Mouse (Mus musculus) stomach, postnatal 0 days (tissue): Measurements from ENCODE around the gene Sesn2.

ENCODE experiments used
- CTCF ChIP-seq: IDR thresholded peaks from 2 replicates; pipeline ENCODE4 v1.5.1; 2016; ENCODE audit warnings: antibody characterized with exemption, low read depth, mild to moderate bottlenecking, moderate library complexity
- EP300 ChIP-seq: optimal IDR thresholded peaks from 2 replicates; pipeline ENCODE3; 2016; ENCODE audit warnings: antibody characterized with exemption

DNA sequence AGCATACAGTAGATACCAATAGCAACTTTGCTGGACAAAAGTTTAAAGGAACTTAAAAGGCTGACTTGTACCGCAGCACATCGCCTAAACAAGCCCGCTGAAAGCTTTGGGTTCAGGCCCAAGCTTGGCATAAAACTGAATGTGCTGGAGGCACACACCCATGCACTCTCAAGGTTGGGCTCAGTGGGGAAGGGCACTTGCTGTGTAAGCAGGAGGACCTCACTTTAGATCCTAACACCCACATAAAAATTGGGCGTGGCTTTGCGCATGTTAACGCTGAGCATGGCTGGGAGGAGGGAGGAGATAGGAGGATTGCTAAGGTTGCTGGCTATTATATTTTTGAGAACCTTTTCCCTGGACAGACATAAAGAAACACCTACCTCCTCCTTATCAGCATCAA is 14.5 kb upstream of the Sesn2 start:
- no peak for TF ChIP-seq CTCF
- no peak for TF ChIP-seq EP300
